In genomic region chr11:11963587-11963986, GRCm38 (mm10) we compare ENCODE assay signal across 10 mouse cellular contexts.
DNase-seq lines count a peak whose midpoint lies in the region; ATAC-seq lines count a peak whose summit lies in the region.
"Had no signal": no experiment of that assay in that cellular context is flagged by ENCODE, and none has a peak within 500 bp of the region (broad histone marks: within the 10 kb centered on the region; RNA-seq: fewer than 3 reads in every experiment).

No protein-coding gene starts in this region.

- H3K36me3 ChIP-seq in erythroblast, embryonic 14.5 days (ENCODE audit: control insufficient read depth): peaks cover 34% of the 10 kb centered on the region
- H3K36me3 ChIP-seq in kidney, embryonic 16.5 days (ENCODE audit: insufficient read depth, low read length): peaks cover 18% of the 10 kb centered on the region
- peaks cover 43% of the 10 kb centered on the region for H3K36me3 ChIP-seq in embryonic facial prominence, embryonic 14.5 days (ENCODE audit: control insufficient read depth, insufficient read depth, low read length)
- H3K36me3 ChIP-seq in liver, embryonic 15.5 days (replicated peaks): peaks cover 5% of the 10 kb centered on the region; the same call in 1 of the 2 replicates

- no peaks in the 10 kb centered on the region for H3K27me3 ChIP-seq in erythroblast, embryonic 14.5 days (ENCODE audit: control insufficient read depth)
- H3K27me3 ChIP-seq in kidney, embryonic 16.5 days (ENCODE audit: insufficient read depth, low read length): no peaks in the 10 kb centered on the region
- H3K27me3 ChIP-seq in embryonic facial prominence, embryonic 14.5 days (replicated peaks; ENCODE audit: control insufficient read depth, insufficient read depth, low read length): no peaks in the 10 kb centered on the region
- H3K27me3 ChIP-seq in liver, embryonic 15.5 days: no peaks in the 10 kb centered on the region

- no peak for ATAC-seq in erythroblast, adult 5-6 weeks (replicated peaks; ENCODE audit: low FRiP score, poor library complexity, severe bottlenecking)
- ATAC-seq in kidney, embryonic 16.5 days (ENCODE audit: low FRiP score, low TSS enrichment): no peak
- peak; percentile 41 for ATAC-seq in embryonic facial prominence, embryonic 14.5 days (ENCODE audit: low read depth)
- ATAC-seq in liver, embryonic 15.5 days (ENCODE audit: insufficient read depth): peak; percentile 80

- peak overlapping the region; percentile 20; the same call in 1 of the 2 replicates for H3K27ac ChIP-seq in kidney, embryonic 16.5 days (ENCODE audit: low read length)
- peak overlapping the region; percentile 86 for H3K27ac ChIP-seq in embryonic facial prominence, embryonic 14.5 days (replicated peaks; ENCODE audit: low read depth, low read length)
- H3K27ac ChIP-seq in liver, embryonic 15.5 days (replicated peaks): peak overlapping the region; percentile 78

- H3K4me2 ChIP-seq in kidney, embryonic 16.5 days (replicated peaks; ENCODE audit: low read depth, low read length): no peak overlapping the region
- H3K4me2 ChIP-seq in embryonic facial prominence, embryonic 14.5 days (ENCODE audit: low read depth, low read length): no peak overlapping the region
- H3K4me2 ChIP-seq in liver, embryonic 15.5 days: peak overlapping the region; percentile 55

- WGBS in kidney, embryonic 16.5 days: 51% methylated on average over 3 of the region's 3 CpGs
- WGBS in embryonic facial prominence, embryonic 14.5 days: 79% methylated on average over 3 of the region's 3 CpGs
- WGBS in liver, embryonic 15.5 days (ENCODE audit: insufficient replicate concordance): 23% methylated on average over 3 of the region's 3 CpGs

- peak overlapping the region; percentile 36 for H3K4me3 ChIP-seq in erythroblast, embryonic 14.5 days (replicated peaks)
- no peak overlapping the region for H3K4me3 ChIP-seq in kidney, embryonic 16.5 days (ENCODE audit: low read length)
- no peak overlapping the region for H3K4me3 ChIP-seq in embryonic facial prominence, embryonic 14.5 days (ENCODE audit: low read depth, low read length)
- no peak overlapping the region for H3K4me3 ChIP-seq in liver, embryonic 15.5 days (replicated peaks)

- peaks cover 61% of the 10 kb centered on the region for H3K4me1 ChIP-seq in erythroblast, embryonic 14.5 days (ENCODE audit: control insufficient read depth)
- H3K4me1 ChIP-seq in kidney, embryonic 16.5 days (ENCODE audit: insufficient read depth, low read length): peaks cover 39% of the 10 kb centered on the region
- H3K4me1 ChIP-seq in embryonic facial prominence, embryonic 14.5 days (ENCODE audit: control insufficient read depth, insufficient read depth, low read length): peaks cover 43% of the 10 kb centered on the region
- H3K4me1 ChIP-seq in liver, embryonic 15.5 days (replicated peaks): peaks cover 71% of the 10 kb centered on the region

- no peak overlapping the region for H3K9ac ChIP-seq in kidney, embryonic 16.5 days (replicated peaks; ENCODE audit: low read length)
- 0 out of 2 replicates have a peak overlapping the region, but pooled peaks have one; percentile 17 for H3K9ac ChIP-seq in embryonic facial prominence, embryonic 14.5 days (ENCODE audit: low read depth, low read length)
- peak overlapping the region; percentile 37; the same call in 1 of the 2 replicates for H3K9ac ChIP-seq in liver, embryonic 15.5 days

- no peak for DNase-seq in kidney, adult 18-20 months
- no peak for DNase-seq in embryonic facial prominence, embryonic 14.5 days (ENCODE audit: low spot score)
- DNase-seq in layer of hippocampus, adult 18-20 months (ENCODE audit: low spot score in 2 of 2): no peak
- DNase-seq in kidney, postnatal 36 days: no peak
- DNase-seq: B cell, adult 2 months; cerebellum, postnatal 25 days had no signal

- no peaks in the 10 kb centered on the region for H3K9me3 ChIP-seq in erythroblast, embryonic 14.5 days (ENCODE audit: control insufficient read depth, low read length)
- no peaks in the 10 kb centered on the region for H3K9me3 ChIP-seq in kidney, embryonic 16.5 days (ENCODE audit: low read length)
- H3K9me3 ChIP-seq in embryonic facial prominence, embryonic 14.5 days (ENCODE audit: control insufficient read depth, low read length): no peaks in the 10 kb centered on the region
- no peaks in the 10 kb centered on the region for H3K9me3 ChIP-seq in liver, embryonic 15.5 days (replicated peaks)

Comparison
In these comparisons a context has a peak if more than half of its experiments do, and no peak if none do; other contexts are left out.
1. ATAC-seq: peak in embryonic facial prominence, embryonic 14.5 days (single experiment) and liver, embryonic 15.5 days (single experiment); none in erythroblast, adult 5-6 weeks (single experiment) and kidney, embryonic 16.5 days (single experiment).
2. H3K27ac ChIP-seq: peak in every context shown above with its lines; median percentile 86 in embryonic facial prominence, embryonic 14.5 days; 78 in liver, embryonic 15.5 days; 20 in kidney, embryonic 16.5 days.